Mouse (Mus musculus) c-Kit-positive CD71-positive TER-119-negative erythroid progenitor cells, embryonic 14.5 days (primary cell): ENCODE data around the gene Copg1.
"Not testable (repeated sequence)": the region's sequence is repeated elsewhere in the genome, so short reads cannot be mapped to it uniquely, and the experiment has no call there.

Experiments used
- DNase-seq: peaks from one replicate; pipeline ENCODE4 v3.0.0-alpha.2; 2013; ENCODE audit warnings: low read depth

The Copg1 gene

GRCm38 (mm10) chr6:87875562-87875961, 12.1 kb upstream of the Copg1 start:
- DNase-seq = no peak

- DNase-seq = no peak
These were observed 11.5 kb upstream of the Copg1 start for GRCm38 (mm10) chr6:87876068-87876643.

GRCm38 (mm10) chr6:87879010-87879409, 8.6 kb upstream of the Copg1 start:
- no peak for DNase-seq

- no peak for DNase-seq
These were observed 8.0 kb upstream of the Copg1 start for GRCm38 (mm10) chr6:87879628-87880027.

- no peak for DNase-seq
These were observed 5.4 kb upstream of the Copg1 start for GRCm38 (mm10) chr6:87882221-87882620.

GRCm38 (mm10) chr6:87882816-87883215, 4.8 kb upstream of the Copg1 start:
- DNase-seq = no peak

GRCm38 (mm10) chr6:87886721-87887120, 893 bp upstream of the Copg1 start:
- no peak for DNase-seq

- DNase-seq = no peak
These were observed 6.3 kb downstream of the Copg1 start for GRCm38 (mm10) chr6:87893931-87894330.

GRCm38 (mm10) chr6:87898028-87898427, 10.4 kb downstream of the Copg1 start:
- no peak for DNase-seq

- no peak for DNase-seq
These were observed 19.0 kb downstream of the Copg1 start for GRCm38 (mm10) chr6:87906632-87907031.

- DNase-seq = no peak
These were observed 21.6 kb downstream of the Copg1 start for GRCm38 (mm10) chr6:87909181-87909580.

- DNase-seq = no peak
These were observed 23.9 kb downstream of the Copg1 start for GRCm38 (mm10) chr6:87911559-87911958.

- DNase-seq = peak; percentile 67
These were observed 26.2 kb downstream of the Copg1 start, which contains the start of gene Hmces for GRCm38 (mm10) chr6:87913661-87914325. Gene Hmces, plus strand, starts transcription at chr6:87913935.

GRCm38 (mm10) chr6:87914326-87915102, 26.9 kb downstream of the Copg1 start:
- DNase-seq = no peak

GRCm38 (mm10) chr6:87915939-87916338, 28.3 kb downstream of the Copg1 start:
- DNase-seq = no peak

- no peak for DNase-seq
These were observed 33.6 kb downstream of the Copg1 start for GRCm38 (mm10) chr6:87921201-87921600.

GRCm38 (mm10) chr6:87923624-87924023, 36.0 kb downstream of the Copg1 start:
- DNase-seq = no peak

- DNase-seq = no peak
These were observed 47.4 kb downstream of the Copg1 start for GRCm38 (mm10) chr6:87935037-87935436.

GRCm38 (mm10) chr6:87937178-87937788, 49.7 kb downstream of the Copg1 start:
- no peak for DNase-seq

GRCm38 (mm10) chr6:87938941-87939340, 51.3 kb downstream of the Copg1 start:
- DNase-seq = no peak

GRCm38 (mm10) chr6:87942179-87942578, 54.6 kb downstream of the Copg1 start:
- no peak for DNase-seq

- not testable (repeated sequence) for DNase-seq
These were observed 74.8 kb downstream of the Copg1 start for GRCm38 (mm10) chr6:87962457-87962856.
